Mouse (Mus musculus) hindbrain, embryonic 11.5 days (tissue): ENCODE data around the gene Rap1a. TPM values are rescaled to one million over a fixed set of nuclear protein-coding genes. Genes with fewer than 3 reads are reported as not detected.

ENCODE experiments used
- ATAC-seq: fragments of 200-750 bp; cut with Nextera tagmentation; 2 replicates; pipeline ENCODE4 v1.8.0; 2017; ENCODE audit warnings: mild to moderate bottlenecking, moderate TSS enrichment, moderate library complexity; ENCODE audit not compliant: low FRiP score
- DNase-seq: peaks from one replicate; pipeline ENCODE4 v3.0.0-alpha.2; 2015; ENCODE audit warnings: low spot score
- H3K27ac ChIP-seq: fragments of 300-500 bp; sonication (generic); 2 replicates; pipeline ENCODE4 v1.5.1; 2014; ENCODE audit warnings: mild to moderate bottlenecking, low read depth, low read length
- H3K27me3 ChIP-seq: fragments of 300-500 bp; sonication (generic); 2 replicates; pipeline ENCODE4 v1.6.1; 2014; ENCODE audit warnings: mild to moderate bottlenecking, low read length, moderate library complexity, mixed read lengths; ENCODE audit not compliant: control insufficient read depth, insufficient read depth
- H3K36me3 ChIP-seq: fragments of 300-500 bp; sonication (generic); 2 replicates; pipeline ENCODE4 v1.6.1; 2014; ENCODE audit warnings: mild to moderate bottlenecking, low read length, moderate library complexity, mixed read lengths; ENCODE audit not compliant: control insufficient read depth, insufficient read depth
- H3K4me1 ChIP-seq: fragments of 300-500 bp; sonication (generic); replicated peaks from 2 replicates; pipeline ENCODE4 v1.6.1; 2014; ENCODE audit warnings: low read length, mixed read lengths; ENCODE audit not compliant: control insufficient read depth, insufficient read depth
- H3K4me2 ChIP-seq: fragments of 300-500 bp; sonication (generic); replicated peaks from 2 replicates; pipeline ENCODE4 v1.6.1; 2014; ENCODE audit warnings: mild to moderate bottlenecking, low read depth, low read length
- H3K4me3 ChIP-seq: fragments of 300-500 bp; sonication (generic); 2 replicates; pipeline ENCODE4 v1.5.1; 2014; ENCODE audit warnings: low read depth, low read length
- H3K9ac ChIP-seq: fragments of 300-500 bp; sonication (generic); 2 replicates; pipeline ENCODE4 v1.6.1; 2014; ENCODE audit warnings: low read depth, low read length
- H3K9me3 ChIP-seq: fragments of 300-500 bp; sonication (generic); 2 replicates; pipeline ENCODE4 v1.6.1; 2016; ENCODE audit warnings: low read length; ENCODE audit not compliant: control insufficient read depth
- WGBS: fragments of 180-500 bp; shearing (Covaris S2); extraction: QIAGEN DNeasy Blood & Tissue Kit; methylation state at CpG from one replicate; pipeline ENCODE4 v1.1.7; 2014; 5-methylcytosine and 5-hydroxymethylcytosine counted together
- polyA plus RNA-seq: library from polyadenylated mRNA; unstranded; fragments of >200 nt; fragmentation: Nextera tagmentation; extraction: Ambion mirVana; gene quantifications from 2 replicates; pipeline ENCODE4 v1.2.1, GENCODE M21; 2014

The Rap1a gene
- polyA plus RNA-seq, 1 experiment from 2014 or later, result 83.7 TPM

GRCm38 (mm10) chr3:105783809-105784208 lies 17.3 kb downstream of the Rap1a start:
- no peaks in the 10 kb centered on the region for H3K36me3 ChIP-seq
- no peaks in the 10 kb centered on the region for H3K9me3 ChIP-seq
- no peak overlapping the region for H3K9ac ChIP-seq
- no peaks in the 10 kb centered on the region for H3K4me1 ChIP-seq
- no peak overlapping the region for H3K4me2 ChIP-seq
- H3K27ac ChIP-seq, result no peak overlapping the region
- ATAC-seq, result no peak
- WGBS, result 26% methylated on average over 1 of the region's 1 CpGs
- H3K4me3 ChIP-seq, result no peak overlapping the region
- H3K27me3 ChIP-seq, result no peaks in the 10 kb centered on the region
- DNase-seq, result no peak

GRCm38 (mm10) chr3:105782406-105782805 lies 18.7 kb downstream of the Rap1a start:
- Histone ChIP-seq H3K9ac (no peak overlapping the region), H3K4me3 (no peak overlapping the region), H3K4me2 (no peak overlapping the region), H3K9me3 (no peaks in the 10 kb centered on the region), H3K4me1 (no peaks in the 10 kb centered on the region), H3K36me3 (no peaks in the 10 kb centered on the region), H3K27me3 (no peaks in the 10 kb centered on the region), H3K27ac (no peak overlapping the region)
- 62% methylated on average over 7 of the region's 7 CpGs for WGBS
- ATAC-seq, result no peak
- DNase-seq, result no peak

GRCm38 (mm10) chr3:105777997-105778396 lies 23.1 kb downstream of the Rap1a start:
- no peak overlapping the region for H3K4me2 ChIP-seq
- H3K4me1 ChIP-seq, result no peaks in the 10 kb centered on the region
- H3K9me3 ChIP-seq, result no peaks in the 10 kb centered on the region
- H3K36me3 ChIP-seq, result no peaks in the 10 kb centered on the region
- no peak overlapping the region for H3K9ac ChIP-seq
- no peak overlapping the region for H3K27ac ChIP-seq
- no peak overlapping the region for H3K4me3 ChIP-seq
- no peaks in the 10 kb centered on the region for H3K27me3 ChIP-seq
- no peak for ATAC-seq
- WGBS, result 95% methylated on average over 3 of the region's 3 CpGs
- DNase-seq, result no peak

GRCm38 (mm10) chr3:105774496-105774895 lies 26.6 kb downstream of the Rap1a start:
- no peaks in the 10 kb centered on the region for H3K36me3 ChIP-seq
- DNase-seq (no peak), ATAC-seq (no peak)
- no peak overlapping the region for H3K27ac ChIP-seq
- no peak overlapping the region for H3K4me2 ChIP-seq
- no peaks in the 10 kb centered on the region for H3K4me1 ChIP-seq
- no peaks in the 10 kb centered on the region for H3K27me3 ChIP-seq
- no peak overlapping the region for H3K4me3 ChIP-seq
- H3K9me3 ChIP-seq, result no peaks in the 10 kb centered on the region
- no peak overlapping the region for H3K9ac ChIP-seq

- H3K9ac ChIP-seq, result no peak overlapping the region
- no peaks in the 10 kb centered on the region for H3K4me1 ChIP-seq
- no peaks in the 10 kb centered on the region for H3K36me3 ChIP-seq
- H3K27ac ChIP-seq, result no peak overlapping the region
- H3K9me3 ChIP-seq, result no peaks in the 10 kb centered on the region
- H3K27me3 ChIP-seq, result no peaks in the 10 kb centered on the region
- DNase-seq (no peak), ATAC-seq (no peak)
- no peak overlapping the region for H3K4me2 ChIP-seq
- no peak overlapping the region for H3K4me3 ChIP-seq
Observed at GRCm38 (mm10) chr3:105771534-105771933, 29.6 kb downstream of the Rap1a start.

- Histone ChIP-seq H3K36me3 (no peaks in the 10 kb centered on the region), H3K27me3 (no peaks in the 10 kb centered on the region), H3K4me1 (no peaks in the 10 kb centered on the region), H3K4me3 (no peak overlapping the region), H3K9me3 (no peaks in the 10 kb centered on the region), H3K27ac (no peak overlapping the region), H3K4me2 (no peak overlapping the region), H3K9ac (no peak overlapping the region)
- DNase-seq (no peak), ATAC-seq (no peak)
- 92% methylated on average over 1 of the region's 1 CpGs for WGBS
Observed at GRCm38 (mm10) chr3:105770836-105771235, 30.3 kb downstream of the Rap1a start.

GRCm38 (mm10) chr3:105769380-105769779 lies 31.8 kb downstream of the Rap1a start:
- H3K36me3 ChIP-seq, result no peaks in the 10 kb centered on the region
- no peak overlapping the region for H3K4me2 ChIP-seq
- WGBS, result 92% methylated on average over 2 of the region's 2 CpGs
- H3K9me3 ChIP-seq, result no peaks in the 10 kb centered on the region
- no peaks in the 10 kb centered on the region for H3K27me3 ChIP-seq
- no peak overlapping the region for H3K9ac ChIP-seq
- H3K4me1 ChIP-seq, result no peaks in the 10 kb centered on the region
- no peak overlapping the region for H3K27ac ChIP-seq
- H3K4me3 ChIP-seq, result no peak overlapping the region
- DNase-seq, result no peak
- ATAC-seq, result no peak

- WGBS, result 89% methylated on average over 6 of the region's 6 CpGs
- Histone ChIP-seq H3K36me3 (no peaks in the 10 kb centered on the region), H3K9ac (no peak overlapping the region), H3K4me1 (no peaks in the 10 kb centered on the region), H3K9me3 (no peaks in the 10 kb centered on the region), H3K4me2 (no peak overlapping the region), H3K4me3 (no peak overlapping the region), H3K27ac (no peak overlapping the region), H3K27me3 (no peaks in the 10 kb centered on the region)
- no peak for ATAC-seq
- no peak for DNase-seq
Observed at GRCm38 (mm10) chr3:105768529-105768928, 32.6 kb downstream of the Rap1a start.

- no peak for DNase-seq
- 82% methylated on average over 4 of the region's 4 CpGs for WGBS
- no peaks in the 10 kb centered on the region for H3K36me3 ChIP-seq
- H3K4me2 ChIP-seq, result no peak overlapping the region
- ATAC-seq, result no peak
- H3K9ac ChIP-seq, result no peak overlapping the region
- H3K9me3 ChIP-seq, result no peaks in the 10 kb centered on the region
- H3K27ac ChIP-seq, result no peak overlapping the region
- no peaks in the 10 kb centered on the region for H3K27me3 ChIP-seq
- no peaks in the 10 kb centered on the region for H3K4me1 ChIP-seq
- H3K4me3 ChIP-seq, result no peak overlapping the region
Observed at GRCm38 (mm10) chr3:105763132-105763851, 37.8 kb downstream of the Rap1a start.
